Comparison of ENCODE assay signal across 16 mouse cellular contexts in genomic region chr14:122338784-122339183, GRCm38 (mm10).
DNase-seq lines count a peak whose midpoint lies in the region; TF ChIP-seq lines count a peak whose summit lies in the region.
"Had no signal": no experiment of that assay in that cellular context is flagged by ENCODE, and none has a peak within 500 bp of the region (broad histone marks: within the 10 kb centered on the region; RNA-seq: fewer than 3 reads in every experiment).

No protein-coding gene starts in this region.

- H3K4me3 ChIP-seq in kidney, adult 2 months (ENCODE audit: insufficient read depth, low read depth, low read length), result no peak overlapping the region
- H3K4me3 ChIP-seq in thymus, adult 2 months (ENCODE audit: control insufficient read depth, insufficient read depth, low read length), result no peak overlapping the region
- H3K4me3 ChIP-seq: embryonic facial prominence, embryonic 10.5 days; erythroblast, embryonic 14.5 days; heart, adult 2 months; liver, embryonic 12.5 days; megakaryocyte, embryonic 14.5 days; stomach, embryonic 15.5 days had no signal

- TF ChIP-seq CTCF in kidney, adult 2 months (conservative IDR thresholded peaks at IDR 0.05; ENCODE audit: insufficient read depth, insufficient read length, low read depth, low read length), result no peak
- TF ChIP-seq CTCF in thymus, adult 2 months (IDR thresholded peaks at IDR 0.05; ENCODE audit: borderline replicate concordance, control insufficient read depth, extremely low read depth, insufficient read depth, low read length, poor library complexity), result no peak

- no peaks in the 10 kb centered on the region for H3K27me3 ChIP-seq in kidney, adult 2 months (replicated peaks; ENCODE audit: control insufficient read depth, insufficient read depth, low read length)
- H3K27me3 ChIP-seq in thymus, adult 2 months (ENCODE audit: control insufficient read depth, insufficient read depth, low read length), result no peaks in the 10 kb centered on the region
- H3K27me3 ChIP-seq: liver, embryonic 12.5 days; megakaryocyte, embryonic 14.5 days; stomach, embryonic 15.5 days had no signal

- DNase-seq in kidney, adult 2 months, result peak; percentile 41
- DNase-seq in kidney, adult 18-20 months, result no peak
- peak; percentile 10 for DNase-seq in MN1 (ENCODE audit: low spot score)
- DNase-seq in brain, adult 2 months (ENCODE audit: low read depth, low spot score), result peak; percentile 98
- peak; percentile 98 for DNase-seq in cerebellum, adult 9-11 months
- no peak for DNase-seq in thymus, adult 2 months
- no peak for DNase-seq in gastrocnemius, adult 8-10 months (ENCODE audit: low spot score in 2 of 2)
- DNase-seq: adrenal gland, postnatal 14 days; heart, adult 2 months; kidney, postnatal 14 days; spleen, adult 18-20 months had no signal

- WGBS in kidney, adult 2 months, result 63% methylated on average over 4 of the region's 4 CpGs
- WGBS in thymus, adult 2 months, result 74% methylated on average over 4 of the region's 4 CpGs

- H3K27ac ChIP-seq in kidney, adult 2 months (ENCODE audit: insufficient read depth, low read depth, low read length), result no peak overlapping the region
- no peak overlapping the region for H3K27ac ChIP-seq in thymus, adult 2 months (ENCODE audit: control insufficient read depth, insufficient read depth, low read length)
- H3K27ac ChIP-seq: embryonic facial prominence, embryonic 10.5 days; heart, adult 2 months; liver, embryonic 12.5 days; stomach, embryonic 15.5 days had no signal

- H3K36me3 ChIP-seq in kidney, adult 2 months (ENCODE audit: control insufficient read depth, insufficient read depth, low read length), result no peaks in the 10 kb centered on the region
- no peaks in the 10 kb centered on the region for H3K36me3 ChIP-seq in thymus, adult 2 months (ENCODE audit: control insufficient read depth, insufficient read depth, low read length)
- H3K36me3 ChIP-seq: embryonic facial prominence, embryonic 10.5 days; liver, embryonic 12.5 days; stomach, embryonic 15.5 days had no signal

- TF ChIP-seq POLR2A in kidney, adult 2 months (IDR thresholded peaks at IDR 0.05; ENCODE audit: low read depth, low read length), result no peak
- TF ChIP-seq POLR2A in thymus, adult 2 months (IDR thresholded peaks at IDR 0.05; ENCODE audit: control insufficient read depth, extremely low read depth, insufficient read depth, low read length, poor library complexity), result no peak

- no peaks in the 10 kb centered on the region; the same call in 1 of the 2 replicates for H3K4me1 ChIP-seq in kidney, adult 2 months (ENCODE audit: control insufficient read depth, insufficient read depth, low read length)
- no peaks in the 10 kb centered on the region for H3K4me1 ChIP-seq in thymus, adult 2 months (replicated peaks; ENCODE audit: control insufficient read depth, insufficient read depth, low read length)
- H3K4me1 ChIP-seq: liver, embryonic 12.5 days; megakaryocyte, embryonic 14.5 days; stomach, embryonic 15.5 days had no signal

Comparison
In these comparisons a context has a peak if more than half of its experiments do, and no peak if none do; other contexts are left out.
1. DNase-seq: peak in kidney, adult 2 months (single experiment), MN1 (single experiment), brain, adult 2 months (single experiment) and cerebellum, adult 9-11 months (single experiment); none in kidney, adult 18-20 months (single experiment), thymus, adult 2 months (single experiment) and gastrocnemius, adult 8-10 months (0 of 2).